Mouse (Mus musculus): ENCODE results near the gene Sppl2c.

DNA sequence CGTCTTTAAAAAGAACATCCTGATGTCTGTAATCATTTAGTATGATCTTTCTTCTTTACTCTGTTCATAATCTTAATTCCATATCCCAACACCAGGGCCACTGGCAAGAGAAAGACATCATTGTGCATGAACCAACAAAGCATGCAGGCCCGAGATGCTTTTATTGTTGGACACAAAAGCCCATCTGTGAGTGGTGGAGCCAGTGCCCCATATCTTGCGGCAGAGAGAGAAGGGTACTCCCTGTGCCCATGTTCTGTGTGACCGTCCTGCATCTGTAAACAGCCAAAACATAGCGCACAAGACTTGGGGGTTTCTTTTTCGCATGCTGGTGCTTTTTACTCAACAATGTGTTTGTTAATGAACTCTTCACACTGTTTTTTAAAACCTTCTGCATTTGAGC lies 25.1 kb downstream of the Sppl2c start:
- TF ChIP-seq CTCF (IDR thresholded peaks at IDR 0.05; ENCODE audit: low read depth, low read length) (no peak), POLR2A (IDR thresholded peaks at IDR 0.05; ENCODE audit: borderline replicate concordance, low read depth, low read length) (no peak)

All from bone marrow macrophage, adult 2 months (primary cell).